Mouse (Mus musculus): ENCODE data around the gene Zfp580. TPM values are rescaled to one million over a fixed set of nuclear protein-coding genes. Genes with fewer than 3 reads are reported as not detected.

Gene Zfp580
- polyA plus RNA-seq, 1 experiment from 2014 or later: 81.4 TPM

DNA sequence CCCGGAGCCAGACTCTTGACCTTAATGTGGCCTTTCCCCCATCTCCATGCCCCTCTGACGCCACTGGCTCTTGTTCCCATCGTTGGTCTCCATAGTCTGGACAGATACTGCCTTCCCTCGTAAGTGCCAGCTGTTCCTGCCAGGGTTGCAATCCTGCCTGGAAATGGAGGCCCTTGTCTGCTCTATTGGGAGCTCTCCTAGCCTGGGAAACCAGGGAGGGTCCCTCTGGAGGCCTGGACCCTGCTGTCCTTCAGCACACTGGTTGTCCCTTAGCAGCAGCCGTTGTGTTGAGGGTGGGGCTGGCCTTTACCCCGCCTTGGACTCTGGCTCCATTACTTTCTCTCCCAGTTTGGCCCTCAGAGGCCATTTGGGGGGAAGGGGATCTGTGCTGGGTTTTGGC is 41.0 kb downstream of the Zfp580 start:
- Histone ChIP-seq H3K9ac (no peak overlapping the region), H3K27ac (replicated peaks) (no peak overlapping the region), H3K36me3 (peaks cover 89% of the 10 kb centered on the region), H3K9me3 (no peaks in the 10 kb centered on the region), H3K4me1 (replicated peaks) (0 out of 2 replicates have a peak, but pooled peaks cover 4% of the 10 kb centered on the region), H3K4me2 (no peak overlapping the region), H3K27me3 (no peaks in the 10 kb centered on the region), H3K4me3 (no peak overlapping the region)
- WGBS: 88% methylated on average over 6 of the region's 6 CpGs
- ATAC-seq (ENCODE audit: low read depth): no peak

DNA sequence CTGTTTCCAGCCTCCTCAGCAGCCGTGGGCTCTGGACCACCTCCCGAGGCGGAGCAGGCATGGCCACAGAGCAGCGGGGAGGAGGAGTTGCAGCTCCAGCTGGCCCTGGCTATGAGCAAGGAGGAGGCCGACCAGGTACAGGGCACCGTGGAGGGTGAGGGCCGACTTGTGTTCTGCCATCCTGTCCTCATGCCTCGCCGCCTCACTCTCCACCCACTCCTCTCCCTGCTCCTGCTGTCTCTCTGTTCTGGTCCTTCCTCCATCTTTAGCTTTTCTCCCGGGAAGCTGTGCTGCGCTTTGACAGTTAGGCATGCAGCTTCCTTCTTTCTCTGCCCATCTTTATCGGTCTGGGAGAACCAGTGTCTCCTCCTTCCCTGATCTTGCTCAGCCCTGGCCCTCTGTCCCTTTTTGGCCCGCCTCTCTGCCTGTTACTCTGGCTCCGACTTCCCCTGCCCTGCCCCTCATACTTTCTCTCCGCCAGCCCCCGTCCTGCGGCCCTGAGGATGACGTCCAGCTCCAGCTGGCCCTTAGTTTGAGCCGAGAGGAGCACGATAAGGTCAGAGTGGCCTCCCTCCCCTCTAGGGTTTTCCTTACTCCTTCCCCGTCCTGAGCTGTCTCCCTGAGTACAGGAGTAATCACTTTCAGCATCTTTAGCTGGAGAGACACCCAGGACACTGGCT is 41.6 kb downstream of the Zfp580 start:
- no peak overlapping the region for H3K4me2 ChIP-seq
- 91% methylated on average over 21 of the region's 21 CpGs for WGBS
- H3K36me3 ChIP-seq: peaks cover 90% of the 10 kb centered on the region

DNA sequence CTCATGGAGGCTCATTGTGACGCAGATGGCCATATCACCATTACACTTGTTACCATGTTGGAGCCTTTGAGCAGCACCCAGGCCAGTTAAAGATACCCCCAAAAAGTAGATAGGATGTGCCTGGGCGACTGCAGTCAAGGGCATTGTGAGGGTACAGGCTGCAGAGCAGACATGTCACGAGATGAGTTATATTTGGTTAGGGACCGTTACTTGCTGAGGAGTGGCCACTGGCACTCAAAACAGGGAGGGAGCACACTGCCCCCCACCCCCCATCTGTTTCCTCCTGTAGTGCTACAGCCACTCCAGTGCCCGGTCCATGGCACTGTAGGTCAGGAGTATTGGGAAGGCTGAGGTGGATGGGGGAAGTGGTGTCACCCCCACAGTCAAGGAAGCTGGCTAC is 47.4 kb downstream of the Zfp580 start:
- Histone ChIP-seq H3K4me2 (no peak overlapping the region), H3K27me3 (no peaks in the 10 kb centered on the region), H3K36me3 (peaks cover 60% of the 10 kb centered on the region), H3K9ac (no peak overlapping the region), H3K27ac (replicated peaks) (no peak overlapping the region), H3K4me3 (no peak overlapping the region), H3K4me1 (replicated peaks) (no peaks in the 10 kb centered on the region), H3K9me3 (no peaks in the 10 kb centered on the region)
- WGBS: 87% methylated on average over 5 of the region's 5 CpGs
- ATAC-seq (ENCODE audit: low read depth): no peak

More for the DNA sequence above, 41.6 kb downstream of the Zfp580 start:
- no peaks in the 10 kb centered on the region for H3K9me3 ChIP-seq
- H3K27ac ChIP-seq (replicated peaks): no peak overlapping the region
- H3K4me3 ChIP-seq: no peak overlapping the region
- ATAC-seq (ENCODE audit: low read depth): no peak
- no peaks in the 10 kb centered on the region for H3K27me3 ChIP-seq
- no peak overlapping the region for H3K9ac ChIP-seq
- no peaks in the 10 kb centered on the region for H3K4me1 ChIP-seq (replicated peaks)

DNA sequence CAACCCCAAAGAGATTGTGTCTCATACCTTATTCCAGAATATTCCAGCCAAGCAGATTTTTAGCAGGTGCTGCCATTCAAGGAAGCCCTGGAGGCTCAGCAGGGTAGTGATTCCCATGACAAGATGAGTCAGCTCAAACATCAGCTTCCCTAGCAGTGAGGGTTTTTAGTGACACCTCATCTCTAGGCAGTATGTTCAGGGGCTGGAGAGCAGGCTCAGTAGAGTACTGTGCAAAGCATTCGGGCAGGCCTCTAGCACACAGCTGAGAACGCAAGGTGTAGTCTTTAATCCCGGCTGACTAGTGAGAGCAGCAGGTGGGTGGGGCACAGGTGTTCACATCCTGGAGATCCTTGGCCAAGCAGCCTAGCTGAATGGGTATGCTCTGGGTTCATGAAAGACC is 48.5 kb downstream of the Zfp580 start:
- no peak overlapping the region for H3K4me2 ChIP-seq
- H3K4me3 ChIP-seq: no peak overlapping the region
- WGBS: 90% methylated on average over 3 of the region's 3 CpGs
- H3K4me1 ChIP-seq (replicated peaks): no peaks in the 10 kb centered on the region
- H3K9ac ChIP-seq: no peak overlapping the region
- no peak overlapping the region for H3K27ac ChIP-seq (replicated peaks)
- H3K27me3 ChIP-seq: no peaks in the 10 kb centered on the region
- H3K9me3 ChIP-seq: no peaks in the 10 kb centered on the region
- no peak for ATAC-seq (ENCODE audit: low read depth)
- H3K36me3 ChIP-seq: peaks cover 49% of the 10 kb centered on the region

DNA sequence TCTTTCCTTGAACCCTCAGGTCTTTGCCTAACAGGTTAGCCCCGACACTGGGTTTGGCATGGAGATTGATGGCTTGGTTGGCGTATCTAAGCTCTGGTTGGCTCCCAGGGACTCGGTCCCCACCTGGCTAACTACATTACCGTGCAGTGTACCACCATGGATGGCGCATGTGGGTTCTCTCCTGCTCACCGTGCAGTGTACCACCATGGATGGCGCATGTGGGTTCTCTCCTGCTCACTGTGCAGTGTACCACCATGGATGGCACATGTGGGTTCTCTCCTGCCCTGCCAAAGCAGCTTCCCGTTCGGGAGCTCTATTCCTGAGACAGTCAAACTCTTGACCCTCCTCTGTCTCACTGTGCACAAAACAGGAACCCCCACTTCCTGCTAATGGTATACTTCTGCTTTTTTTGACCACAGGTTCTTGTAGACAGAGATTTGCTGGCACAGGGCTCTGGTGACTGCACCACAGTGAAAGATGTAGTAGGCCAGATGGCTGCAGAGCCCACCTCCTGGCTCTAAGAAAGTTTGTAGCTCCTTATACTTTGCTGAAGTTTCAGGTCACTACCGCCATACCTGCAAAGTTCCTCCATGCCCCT is 49.8 kb downstream of the Zfp580 start:
- no peaks in the 10 kb centered on the region for H3K4me1 ChIP-seq (replicated peaks)
- H3K9me3 ChIP-seq: no peaks in the 10 kb centered on the region
- no peak for ATAC-seq (ENCODE audit: low read depth)
- H3K9ac ChIP-seq: no peak overlapping the region
- H3K4me3 ChIP-seq: no peak overlapping the region
- H3K27ac ChIP-seq (replicated peaks): no peak overlapping the region
- peaks cover 36% of the 10 kb centered on the region for H3K36me3 ChIP-seq
- H3K27me3 ChIP-seq: no peaks in the 10 kb centered on the region
- no peak overlapping the region for H3K4me2 ChIP-seq
- 91% methylated on average over 10 of the region's 10 CpGs for WGBS

DNA sequence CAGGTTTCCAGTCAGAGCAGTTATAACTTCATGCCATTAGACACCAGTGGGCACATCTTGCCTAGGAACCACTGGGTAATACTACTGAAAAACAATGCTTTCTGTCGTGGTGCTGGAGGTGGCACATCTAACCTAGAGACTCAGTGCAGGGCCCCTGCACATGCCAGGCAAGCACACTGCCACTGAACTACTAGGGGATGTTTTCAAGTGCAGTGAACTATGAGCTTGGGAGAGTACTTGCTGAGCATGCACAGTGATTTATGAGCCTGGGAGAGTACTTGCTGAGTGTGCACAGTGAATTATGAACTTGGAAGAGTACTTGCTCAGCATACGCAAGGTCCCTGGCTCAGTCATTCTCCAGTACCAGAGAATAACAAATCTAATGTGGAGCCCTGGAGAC is 51.2 kb downstream of the Zfp580 start:
- H3K27me3 ChIP-seq: no peaks in the 10 kb centered on the region
- no peak for ATAC-seq (ENCODE audit: low read depth)
- WGBS: 88% methylated on average over 2 of the region's 2 CpGs

More for the DNA sequence above, 51.2 kb downstream of the Zfp580 start:
- H3K4me3 ChIP-seq: no peak overlapping the region
- H3K36me3 ChIP-seq: peaks cover 22% of the 10 kb centered on the region
- no peak overlapping the region for H3K9ac ChIP-seq
- no peak overlapping the region for H3K27ac ChIP-seq (replicated peaks)
- H3K4me2 ChIP-seq: no peak overlapping the region
- H3K9me3 ChIP-seq: no peaks in the 10 kb centered on the region
- H3K4me1 ChIP-seq (replicated peaks): no peaks in the 10 kb centered on the region

Other genes with a start within 250 kb of the Zfp580 start
- 266 and 276 TPM in 2 replicates for gene Ube2s, start 238.9 kb upstream of the Zfp580 start, polyA plus RNA-seq (2015; fragmentation: Nextera tagmentation; extraction: Ambion mirVana)
- gene Shisa7, start 206.8 kb upstream of the Zfp580 start, polyA plus RNA-seq (2015; fragmentation: Nextera tagmentation; extraction: Ambion mirVana): 8.7 and 9.7 TPM in 2 replicates
- 4.5 and 4.8 TPM in 2 replicates for gene Isoc2b, start 181.3 kb upstream of the Zfp580 start, polyA plus RNA-seq (2015; fragmentation: Nextera tagmentation; extraction: Ambion mirVana)
- gene Isoc2a, start 174.4 kb upstream of the Zfp580 start, polyA plus RNA-seq (2015; fragmentation: Nextera tagmentation; extraction: Ambion mirVana): 0.51 and 0.91 TPM in 2 replicates
- 0.35 and 0.47 TPM in 2 replicates for gene Gm36210, start 145.0 kb upstream of the Zfp580 start, polyA plus RNA-seq (2015; fragmentation: Nextera tagmentation; extraction: Ambion mirVana)
- 4.6 and 4.8 TPM in 2 replicates for gene Zfp628, start 136.3 kb upstream of the Zfp580 start, polyA plus RNA-seq (2015; fragmentation: Nextera tagmentation; extraction: Ambion mirVana)
- gene Nat14, start 129.5 kb upstream of the Zfp580 start, polyA plus RNA-seq (2015; fragmentation: Nextera tagmentation; extraction: Ambion mirVana): 21.5 and 23.2 TPM in 2 replicates
- 2.4 and 2.7 TPM in 2 replicates for gene Ssc5d, start 125.8 kb upstream of the Zfp580 start, polyA plus RNA-seq (2015; fragmentation: Nextera tagmentation; extraction: Ambion mirVana)
- not detected in 2 replicates for gene Sbk2, start 87.1 kb upstream of the Zfp580 start, polyA plus RNA-seq (2015; fragmentation: Nextera tagmentation; extraction: Ambion mirVana)
- 0.14 and 0.18 TPM in 2 replicates for gene Sbk3, start 80.4 kb upstream of the Zfp580 start, polyA plus RNA-seq (2015; fragmentation: Nextera tagmentation; extraction: Ambion mirVana)
- 59.8 and 63.2 TPM in 2 replicates for gene Zfp579, start 55.4 kb upstream of the Zfp580 start, polyA plus RNA-seq (2015; fragmentation: Nextera tagmentation; extraction: Ambion mirVana)
- 8.4 and 9.1 TPM in 2 replicates for gene Zfp524, start 37.1 kb upstream of the Zfp580 start, polyA plus RNA-seq (2015; fragmentation: Nextera tagmentation; extraction: Ambion mirVana)
- 43.0 and 43.7 TPM in 2 replicates for gene Fiz1, start 36.8 kb upstream of the Zfp580 start, polyA plus RNA-seq (2015; fragmentation: Nextera tagmentation; extraction: Ambion mirVana)
- gene Gm44973, start 36.0 kb upstream of the Zfp580 start, polyA plus RNA-seq (2015; fragmentation: Nextera tagmentation; extraction: Ambion mirVana): 0.61 TPM in 1 of 2 replicates, not detected in the other
- 6.2 and 6.3 TPM in 2 replicates for gene Zfp865, start 31.2 kb upstream of the Zfp580 start, polyA plus RNA-seq (2015; fragmentation: Nextera tagmentation; extraction: Ambion mirVana)
- gene Ccdc106, start 31.0 kb upstream of the Zfp580 start, polyA plus RNA-seq (2015; fragmentation: Nextera tagmentation; extraction: Ambion mirVana): 40.0 and 43.3 TPM in 2 replicates
- not detected in 2 replicates for gene 4632433K11Rik, start 17.4 kb upstream of the Zfp580 start, polyA plus RNA-seq (2015; fragmentation: Nextera tagmentation; extraction: Ambion mirVana)
- 8.3 and 9.1 TPM in 2 replicates for gene Zfp784, start 13.1 kb upstream of the Zfp580 start, polyA plus RNA-seq (2015; fragmentation: Nextera tagmentation; extraction: Ambion mirVana)
- 105 and 112 TPM in 2 replicates for gene U2af2, start 10.6 kb downstream of the Zfp580 start, polyA plus RNA-seq (2015; fragmentation: Nextera tagmentation; extraction: Ambion mirVana)
- 76.4 and 89.3 TPM in 2 replicates for gene Epn1, start 28.7 kb downstream of the Zfp580 start, polyA plus RNA-seq (2015; fragmentation: Nextera tagmentation; extraction: Ambion mirVana)
- gene Rfpl4, start 65.4 kb downstream of the Zfp580 start, polyA plus RNA-seq (2015; fragmentation: Nextera tagmentation; extraction: Ambion mirVana): not detected in 2 replicates
- gene Rasl2-9, start 74.4 kb downstream of the Zfp580 start, polyA plus RNA-seq (2015; fragmentation: Nextera tagmentation; extraction: Ambion mirVana): 0.34 and 0.45 TPM in 2 replicates
- not detected in 2 replicates for gene Vmn1r55, start 98.1 kb downstream of the Zfp580 start, polyA plus RNA-seq (2015; fragmentation: Nextera tagmentation; extraction: Ambion mirVana)
- gene Vmn1r56, start 145.2 kb downstream of the Zfp580 start, polyA plus RNA-seq (2015; fragmentation: Nextera tagmentation; extraction: Ambion mirVana): not detected in 2 replicates
- not detected in 2 replicates for gene Vmn1r57, start 167.0 kb downstream of the Zfp580 start, polyA plus RNA-seq (2015; fragmentation: Nextera tagmentation; extraction: Ambion mirVana)